Mouse (Mus musculus) forebrain, embryonic 10.5 days (tissue): ENCODE measurements at regions not wholly inside any gene's neighbourhood (a gene's known extent, or its start where the extent isn't known, plus 50 kb on each side); places are given as distances from the start of the nearest gene placed in this dataset.

ENCODE experiments used
- DNase-seq: peaks from one replicate; pipeline ENCODE4 v3.0.0-alpha.2; 2017; ENCODE audit warnings: low spot score; ENCODE audit errors: extremely low spot score
- H3K27ac ChIP-seq: fragments of 300-500 bp; sonication (generic); 2 replicates; pipeline ENCODE4 v1.5.1; 2016; ENCODE audit warnings: mild to moderate bottlenecking
- H3K27me3 ChIP-seq: fragments of 300-500 bp; sonication (generic); 2 replicates; pipeline ENCODE4 v1.6.1; 2016; ENCODE audit warnings: mild to moderate bottlenecking; ENCODE audit not compliant: poor library complexity, severe bottlenecking
- H3K36me3 ChIP-seq: fragments of 300-500 bp; sonication (generic); replicated peaks from 2 replicates; pipeline ENCODE4 v1.6.1; 2016; ENCODE audit warnings: mild to moderate bottlenecking, moderate library complexity
- H3K4me1 ChIP-seq: fragments of 300-500 bp; sonication (generic); 2 replicates; pipeline ENCODE4 v1.6.1; 2016
- H3K4me3 ChIP-seq: fragments of 300-500 bp; sonication (generic); 2 replicates; pipeline ENCODE4 v1.5.1; 2016; ENCODE audit warnings: mild to moderate bottlenecking, moderate library complexity
- H3K9me3 ChIP-seq: fragments of 300-500 bp; sonication (generic); 2 replicates; pipeline ENCODE4 v1.6.1; 2016; ENCODE audit warnings: mild to moderate bottlenecking, moderate library complexity
- WGBS: fragments of 180-500 bp; shearing (Covaris S2); methylation state at CpG from one replicate; pipeline ENCODE4 v1.1.7; 2016; 5-methylcytosine and 5-hydroxymethylcytosine counted together

GRCm38 (mm10) chr5:53329591-53329990 lies 62.7 kb downstream of the Smim20 start:
- DNase-seq = no peak
- peaks cover 5% of the 10 kb centered on the region; the same call in 1 of the 2 replicates for H3K27me3 ChIP-seq
- no peak overlapping the region for H3K4me3 ChIP-seq
- no peaks in the 10 kb centered on the region for H3K36me3 ChIP-seq
- no peak overlapping the region for H3K27ac ChIP-seq
- WGBS = 76% methylated on average over 2 of the region's 2 CpGs
- H3K4me1 ChIP-seq = peaks cover 16% of the 10 kb centered on the region
- H3K9me3 ChIP-seq = no peaks in the 10 kb centered on the region

GRCm38 (mm10) chr5:53336704-53337103 lies 69.8 kb downstream of the Smim20 start:
- H3K36me3 ChIP-seq = no peaks in the 10 kb centered on the region
- H3K27ac ChIP-seq = no peak overlapping the region
- no peak overlapping the region for H3K4me3 ChIP-seq
- H3K4me1 ChIP-seq = no peaks in the 10 kb centered on the region
- no peaks in the 10 kb centered on the region for H3K9me3 ChIP-seq
- DNase-seq = no peak
- WGBS = 92% methylated on average over 6 of the region's 6 CpGs
- H3K27me3 ChIP-seq = no peaks in the 10 kb centered on the region

DNA sequence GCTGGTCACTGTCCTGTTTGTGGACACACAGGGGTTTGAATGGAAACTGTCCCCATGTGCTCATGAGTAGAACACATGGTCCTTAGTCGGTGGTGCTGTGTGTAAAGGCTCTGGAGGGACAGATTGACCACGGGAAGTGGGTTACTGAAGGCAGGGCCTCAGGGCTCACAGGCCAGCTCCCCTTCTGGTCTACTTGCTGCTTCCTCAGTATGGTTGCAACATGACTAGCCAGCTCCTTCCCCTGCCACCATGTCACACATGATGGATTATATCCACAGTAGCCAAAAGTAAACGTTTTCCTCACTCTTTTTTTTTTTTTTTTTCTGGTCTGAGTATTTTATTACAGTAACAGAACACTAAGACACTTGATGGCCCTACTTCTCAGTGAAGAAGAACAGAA lies 70.9 kb downstream of the Smim20 start:
- DNase-seq = no peak
- Histone ChIP-seq H3K27ac (no peak overlapping the region), H3K27me3 (no peaks in the 10 kb centered on the region), H3K4me3 (no peak overlapping the region), H3K9me3 (no peaks in the 10 kb centered on the region), H3K4me1 (no peaks in the 10 kb centered on the region), H3K36me3 (no peaks in the 10 kb centered on the region)
- WGBS = 64% methylated on average over 3 of the region's 3 CpGs

GRCm38 (mm10) chr5:53345164-53345563 lies 78.3 kb downstream of the Smim20 start:
- no peak overlapping the region for H3K27ac ChIP-seq
- DNase-seq = no peak
- H3K4me3 ChIP-seq = no peak overlapping the region
- H3K36me3 ChIP-seq = no peaks in the 10 kb centered on the region
- peaks cover 17% of the 10 kb centered on the region for H3K4me1 ChIP-seq
- no peaks in the 10 kb centered on the region for H3K27me3 ChIP-seq
- 91% methylated on average over 8 of the region's 8 CpGs for WGBS
- H3K9me3 ChIP-seq = no peaks in the 10 kb centered on the region

DNA sequence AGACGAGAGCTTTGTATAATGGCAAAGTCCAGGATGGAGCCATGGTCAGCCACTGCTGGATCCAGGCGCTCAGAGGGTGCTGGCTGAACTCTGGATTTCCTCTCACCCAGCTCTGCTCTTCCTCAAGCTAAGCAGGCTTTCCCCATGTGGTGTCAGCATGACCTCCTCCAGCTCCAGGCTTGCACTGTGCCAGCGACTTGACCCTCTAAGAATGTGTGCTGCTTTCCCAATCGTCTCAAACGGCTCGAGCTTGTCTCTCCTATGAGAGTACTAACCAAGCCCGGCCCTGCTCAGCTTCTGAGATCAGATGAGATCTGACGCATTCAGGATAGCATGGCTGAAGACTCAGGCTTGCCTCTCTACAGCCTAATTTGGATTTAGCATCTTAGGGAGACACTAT lies 79.1 kb downstream of the Smim20 start:
- DNase-seq = no peak
- H3K27ac ChIP-seq = no peak overlapping the region
- H3K36me3 ChIP-seq = no peaks in the 10 kb centered on the region
- H3K4me1 ChIP-seq = peaks cover 20% of the 10 kb centered on the region
- H3K27me3 ChIP-seq = no peaks in the 10 kb centered on the region
- WGBS = 70% methylated on average over 8 of the region's 8 CpGs
- no peaks in the 10 kb centered on the region for H3K9me3 ChIP-seq
- H3K4me3 ChIP-seq = no peak overlapping the region

DNA sequence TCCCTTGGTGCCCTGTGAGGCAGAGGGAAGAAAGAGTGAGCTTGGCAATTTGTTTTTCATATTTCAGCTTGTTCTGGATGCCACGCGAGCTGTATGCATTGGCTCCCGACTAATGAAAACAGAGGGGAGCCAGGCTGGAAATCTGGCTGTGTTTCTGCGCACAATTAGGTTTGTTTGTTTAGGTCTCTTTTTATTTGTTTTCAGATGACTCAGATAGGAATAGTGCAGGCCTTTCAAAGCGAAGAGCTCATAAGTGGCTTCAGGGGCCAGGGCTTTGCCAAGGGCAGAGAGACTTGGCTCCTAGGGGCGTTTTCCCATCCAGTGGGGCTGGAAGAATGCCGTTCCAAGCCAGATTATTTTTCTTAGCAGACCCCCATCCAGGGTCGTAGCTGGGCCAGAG lies 79.9 kb downstream of the Smim20 start:
- 0 out of 2 replicates have a peak overlapping the region, but pooled peaks have one; percentile 48 for H3K27ac ChIP-seq
- H3K4me1 ChIP-seq = peaks cover 20% of the 10 kb centered on the region
- WGBS = 72% methylated on average over 8 of the region's 8 CpGs
- no peaks in the 10 kb centered on the region for H3K36me3 ChIP-seq
- H3K27me3 ChIP-seq = no peaks in the 10 kb centered on the region
- no peak overlapping the region for H3K4me3 ChIP-seq
- no peak for DNase-seq
- H3K9me3 ChIP-seq = no peaks in the 10 kb centered on the region

DNA sequence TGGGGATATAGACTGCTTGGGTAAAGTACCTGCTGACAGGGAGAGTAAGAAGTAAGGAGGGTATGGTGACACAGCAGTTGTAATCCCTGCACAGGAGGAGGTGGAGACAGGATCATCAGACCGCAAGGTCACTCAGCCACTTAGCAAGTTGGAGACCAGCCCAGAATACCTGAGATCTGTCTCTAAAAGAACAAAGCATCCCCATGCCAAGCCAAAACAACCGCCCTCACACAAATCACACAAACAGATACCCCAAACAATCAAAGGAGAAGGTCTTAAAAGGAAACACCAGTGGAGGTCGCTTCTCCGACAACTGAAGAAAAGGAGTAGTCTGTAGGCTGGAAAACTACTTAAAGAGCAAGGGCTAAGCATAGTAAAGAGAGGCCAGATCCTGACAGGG lies 86.0 kb downstream of the Smim20 start:
- no peak for DNase-seq
- WGBS = 44% methylated on average over 4 of the region's 4 CpGs
- H3K4me3 ChIP-seq = no peak overlapping the region
- H3K36me3 ChIP-seq = no peaks in the 10 kb centered on the region
- peaks cover 19% of the 10 kb centered on the region for H3K4me1 ChIP-seq
- H3K27ac ChIP-seq = no peak overlapping the region
- no peaks in the 10 kb centered on the region for H3K9me3 ChIP-seq
- H3K27me3 ChIP-seq = no peaks in the 10 kb centered on the region

DNA sequence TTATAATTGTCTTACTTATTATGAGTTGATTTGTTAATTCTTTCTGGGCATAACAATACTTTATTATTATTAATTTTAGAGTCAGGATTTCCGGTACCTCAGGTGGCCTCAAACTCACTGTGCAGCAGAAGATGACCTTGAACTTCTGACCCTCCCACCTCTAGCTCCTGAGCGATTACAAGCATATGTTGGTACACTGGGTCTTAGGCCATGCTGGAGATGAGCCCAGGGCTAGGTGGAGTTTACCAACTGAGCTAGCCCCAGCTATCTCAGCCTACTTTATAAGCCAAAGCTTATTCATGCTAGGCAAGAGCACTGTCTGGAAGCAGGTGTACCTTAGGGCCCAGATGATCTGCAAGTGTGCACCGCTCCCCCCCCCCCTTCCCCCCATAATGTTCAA lies 87.4 kb downstream of the Smim20 start:
- no peaks in the 10 kb centered on the region for H3K36me3 ChIP-seq
- H3K4me3 ChIP-seq = no peak overlapping the region
- DNase-seq = no peak
- H3K9me3 ChIP-seq = no peaks in the 10 kb centered on the region
- H3K27ac ChIP-seq = no peak overlapping the region
- H3K4me1 ChIP-seq = peaks cover 22% of the 10 kb centered on the region
- WGBS = 89% methylated on average over 3 of the region's 3 CpGs
- no peaks in the 10 kb centered on the region for H3K27me3 ChIP-seq

- Histone ChIP-seq H3K27ac (0 out of 2 replicates have a peak overlapping the region, but pooled peaks have one; percentile 20), H3K4me1 (peaks cover 21% of the 10 kb centered on the region), H3K36me3 (no peaks in the 10 kb centered on the region), H3K4me3 (no peak overlapping the region), H3K9me3 (no peaks in the 10 kb centered on the region), H3K27me3 (no peaks in the 10 kb centered on the region)
- peak; percentile 82 for DNase-seq
- under 1% methylated on average over 6 of the region's 6 CpGs for WGBS
Observed at GRCm38 (mm10) chr5:53355069-53355468, 88.2 kb downstream of the Smim20 start.

DNA sequence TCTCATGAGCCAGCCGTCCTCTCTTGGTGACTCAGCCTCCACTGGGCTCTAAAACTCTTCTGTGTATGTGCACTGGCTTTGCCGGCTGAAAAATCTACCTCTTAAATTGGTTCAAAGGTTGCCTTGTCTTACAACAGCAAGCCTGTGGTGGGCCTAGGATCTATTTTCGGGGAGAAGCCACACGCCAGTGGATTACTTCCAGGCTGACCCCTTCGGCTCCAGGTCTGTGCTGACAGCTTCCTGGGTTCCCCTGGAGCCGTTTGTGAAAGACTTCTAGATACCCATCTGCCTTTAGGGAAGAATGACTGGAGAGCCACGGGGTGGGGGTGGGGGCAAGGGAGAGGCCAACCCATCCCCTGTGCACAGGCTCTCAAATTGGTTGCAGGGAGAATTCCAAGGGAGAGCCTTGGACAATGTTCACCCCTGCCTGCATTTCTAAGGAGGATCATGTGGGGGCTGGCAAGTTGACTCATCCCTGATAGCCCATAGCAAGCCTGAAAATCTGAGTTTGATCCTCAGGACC lies 90.3 kb downstream of the Smim20 start:
- Histone ChIP-seq H3K27ac (no peak overlapping the region), H3K9me3 (no peaks in the 10 kb centered on the region), H3K4me1 (peaks cover 17% of the 10 kb centered on the region), H3K27me3 (no peaks in the 10 kb centered on the region), H3K36me3 (no peaks in the 10 kb centered on the region), H3K4me3 (no peak overlapping the region)
- 72% methylated on average over 7 of the region's 7 CpGs for WGBS
- DNase-seq = no peak

GRCm38 (mm10) chr5:53358181-53358580 lies 91.3 kb downstream of the Smim20 start:
- WGBS = 74% methylated on average over 4 of the region's 4 CpGs
- Histone ChIP-seq H3K9me3 (no peaks in the 10 kb centered on the region), H3K27me3 (no peaks in the 10 kb centered on the region), H3K4me1 (peaks cover 17% of the 10 kb centered on the region), H3K36me3 (no peaks in the 10 kb centered on the region), H3K4me3 (no peak overlapping the region), H3K27ac (no peak overlapping the region)
- DNase-seq = no peak

DNA sequence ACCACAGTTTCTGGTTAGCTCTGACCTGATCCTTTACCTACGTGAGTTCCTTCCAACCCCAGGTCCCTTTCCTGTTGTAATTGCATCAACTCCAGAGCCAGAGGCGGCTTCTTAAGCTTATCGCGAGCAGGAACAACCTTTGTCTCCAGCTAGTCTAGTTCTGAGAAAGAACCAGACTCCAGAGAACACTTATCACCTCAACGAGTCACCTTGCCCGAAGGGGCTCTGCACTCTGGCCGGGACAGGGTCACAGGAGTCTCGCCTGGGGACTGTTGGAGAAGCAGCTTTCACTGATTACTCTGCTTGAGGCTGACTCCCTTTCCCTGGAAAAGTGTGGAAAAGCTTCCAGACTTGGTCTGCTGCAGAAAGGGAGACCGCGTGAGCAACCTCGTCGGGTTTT lies 93.0 kb downstream of the Smim20 start:
- WGBS = 91% methylated on average over 12 of the region's 12 CpGs
- no peak overlapping the region for H3K4me3 ChIP-seq
- no peaks in the 10 kb centered on the region for H3K9me3 ChIP-seq
- H3K27me3 ChIP-seq = no peaks in the 10 kb centered on the region
- DNase-seq = no peak
- H3K36me3 ChIP-seq = no peaks in the 10 kb centered on the region
- no peak overlapping the region for H3K27ac ChIP-seq
- H3K4me1 ChIP-seq = peaks cover 22% of the 10 kb centered on the region

GRCm38 (mm10) chr5:53361295-53361694 lies 94.4 kb downstream of the Smim20 start:
- no peaks in the 10 kb centered on the region for H3K9me3 ChIP-seq
- peaks cover 17% of the 10 kb centered on the region for H3K4me1 ChIP-seq
- no peaks in the 10 kb centered on the region for H3K27me3 ChIP-seq
- H3K27ac ChIP-seq = no peak overlapping the region
- DNase-seq = no peak
- WGBS = 90% methylated on average over 6 of the region's 6 CpGs
- no peak overlapping the region for H3K4me3 ChIP-seq
- no peaks in the 10 kb centered on the region for H3K36me3 ChIP-seq

DNA sequence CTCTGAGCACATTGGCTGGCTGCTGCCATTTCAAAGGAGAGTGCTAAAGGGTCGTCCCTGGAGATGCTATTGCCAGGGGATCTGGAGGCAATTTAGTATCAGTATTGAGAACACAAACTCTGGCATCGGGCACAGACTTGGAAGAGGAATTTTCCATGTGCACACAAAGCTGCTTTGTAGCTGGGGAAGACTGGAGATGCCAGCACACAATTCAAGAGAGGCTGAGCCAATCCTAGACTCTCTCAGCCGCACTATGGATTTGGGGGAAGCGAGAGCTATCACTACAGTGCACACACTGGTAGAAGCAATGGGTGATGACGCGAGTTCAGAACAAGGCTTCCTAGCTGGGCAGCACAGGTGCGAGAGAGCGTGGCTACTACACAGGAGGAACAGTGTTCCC lies 97.0 kb downstream of the Smim20 start:
- Histone ChIP-seq H3K36me3 (no peaks in the 10 kb centered on the region), H3K4me3 (no peak overlapping the region), H3K4me1 (peaks cover 15% of the 10 kb centered on the region), H3K27ac (no peak overlapping the region), H3K9me3 (no peaks in the 10 kb centered on the region), H3K27me3 (no peaks in the 10 kb centered on the region)
- WGBS = 77% methylated on average over 8 of the region's 8 CpGs
- no peak for DNase-seq
